Mouse (Mus musculus): ENCODE data around the gene Mpl. TPM values are rescaled to one million over a fixed set of nuclear protein-coding genes. Genes with fewer than 3 reads are reported as not detected.

The Mpl gene
- total RNA-seq (2021) = under 1 TPM in 1 of 2 experiments, not detected in 1; 0.20 TPM
- long read RNA-seq, experiment 1 = 0 reads
- long read RNA-seq, experiment 2 = 0 reads

DNA sequence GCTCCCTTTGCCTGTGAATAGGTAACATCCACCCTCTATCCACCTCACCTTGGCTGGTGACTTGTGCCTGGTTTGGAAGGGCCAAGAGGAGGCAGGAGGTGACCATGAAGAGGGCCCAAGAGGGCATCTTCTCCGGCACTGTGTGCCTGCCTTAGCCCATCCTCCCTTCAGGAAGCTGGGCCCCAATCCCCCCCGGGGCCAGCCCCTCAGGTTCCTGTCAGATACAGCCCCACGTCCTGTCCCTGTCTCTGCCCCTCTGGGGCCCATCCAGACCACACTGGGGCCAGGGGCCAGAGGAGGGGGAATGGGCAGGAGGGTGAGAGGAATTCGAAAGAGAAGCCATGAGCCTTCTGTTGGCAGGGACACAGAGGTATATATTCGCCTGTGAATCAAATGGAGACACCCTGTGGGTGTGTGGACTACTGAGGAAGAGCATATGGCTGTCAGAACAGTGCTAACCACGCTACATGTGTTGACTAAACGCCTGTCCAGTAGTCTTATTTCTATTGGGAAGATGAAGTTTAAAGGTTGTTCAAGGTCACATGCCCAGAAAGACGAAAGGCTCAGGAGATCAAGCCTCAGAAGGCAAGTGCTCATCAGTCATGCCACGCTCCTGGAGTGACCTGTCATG is at the start of gene Mpl:
Mpl (minus strand) TSS at position 169 of the 631 bp plus-strand sequence.
- DNase-seq (ENCODE audit: low spot score in 2 of 2) = no peak

DNA sequence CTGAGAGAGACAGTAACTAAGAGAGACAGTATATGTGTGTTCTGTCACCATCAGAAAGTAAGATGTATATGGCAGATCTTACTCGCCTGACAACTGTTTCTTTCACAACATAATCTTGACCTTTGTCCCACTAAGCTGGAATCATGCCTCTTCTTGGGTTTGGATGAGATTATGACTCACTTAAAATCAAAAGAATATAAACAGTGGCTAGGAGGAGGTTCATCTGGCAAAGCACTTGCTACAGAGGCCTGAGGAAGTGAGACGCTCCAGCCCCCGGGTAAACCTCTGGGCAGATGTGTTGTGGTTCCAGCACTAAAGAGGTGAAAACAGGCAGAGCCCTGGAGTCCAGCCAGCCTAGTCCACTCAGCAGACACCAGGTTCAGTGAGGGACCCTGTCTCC is 48.2 kb upstream of the Mpl start:
- no peak for TF ChIP-seq CTCF (conservative IDR thresholded peaks at IDR 0.05)
- no peak overlapping the region for H3K4me3 ChIP-seq
- DNase-seq (ENCODE audit: low spot score in 2 of 2) = no peak
- H3K27ac ChIP-seq = no peak overlapping the region

More for the DNA sequence above, at the start of gene Mpl:
- no peak within 1 kb of the TSS for H3K4me3 ChIP-seq
- TF ChIP-seq CTCF (conservative IDR thresholded peaks at IDR 0.05) = no peak
- H3K27ac ChIP-seq = no peak within 1 kb of the TSS

DNA sequence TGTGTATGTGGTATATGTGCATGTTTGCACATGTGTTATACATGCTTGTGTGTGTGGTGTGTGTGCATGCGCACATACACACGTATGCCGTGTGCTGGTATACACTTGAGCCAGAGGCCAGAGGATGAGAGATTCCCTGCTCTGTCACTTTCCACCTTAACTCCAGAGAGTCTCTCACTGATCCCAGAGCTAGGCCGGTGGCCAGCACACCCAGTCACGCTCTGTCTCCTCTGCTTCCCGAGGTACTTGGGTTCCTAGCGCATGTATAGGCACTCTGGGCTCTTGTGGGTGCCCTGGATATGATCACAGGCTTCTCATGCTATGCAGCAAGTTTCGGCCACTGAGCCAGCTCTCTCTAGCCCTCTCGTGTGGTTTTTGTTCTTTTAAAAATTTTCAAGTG is 43.5 kb upstream of the Mpl start:
- no peak overlapping the region for H3K4me3 ChIP-seq
- no peak overlapping the region for H3K27ac ChIP-seq
- DNase-seq (ENCODE audit: low spot score in 2 of 2) = no peak
- TF ChIP-seq CTCF (conservative IDR thresholded peaks at IDR 0.05) = no peak

DNA sequence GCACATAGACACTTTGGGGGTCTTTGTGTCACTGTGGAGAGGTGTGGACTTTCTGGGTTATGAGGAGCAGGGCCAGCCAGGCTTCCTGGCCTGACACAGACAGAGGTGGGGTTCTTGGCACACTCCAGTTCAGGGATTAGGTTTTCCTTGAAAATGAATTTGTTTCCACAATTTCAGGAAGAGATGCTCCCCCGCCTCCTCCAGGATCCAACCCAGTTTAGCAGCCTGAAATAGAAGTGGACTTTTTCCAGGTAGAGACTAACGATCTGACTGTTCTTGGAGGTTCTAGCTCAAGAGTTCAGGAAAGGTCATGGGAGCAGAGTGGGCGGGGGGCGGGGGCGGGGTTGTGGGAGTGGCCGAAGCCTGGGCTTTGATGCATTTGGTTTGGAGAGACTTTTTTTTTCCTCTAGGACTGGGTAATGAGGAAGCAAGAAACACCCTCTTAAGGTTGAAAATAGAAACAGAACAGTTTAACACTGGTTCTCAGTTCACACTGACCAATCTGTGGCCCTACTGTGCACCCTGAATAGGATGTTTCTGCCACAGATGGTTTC is 42.9 kb upstream of the Mpl start:
- no peak overlapping the region for H3K4me3 ChIP-seq
- no peak overlapping the region for H3K27ac ChIP-seq
- no peak for DNase-seq (ENCODE audit: low spot score in 2 of 2)
- TF ChIP-seq CTCF (conservative IDR thresholded peaks at IDR 0.05) = no peak

DNA sequence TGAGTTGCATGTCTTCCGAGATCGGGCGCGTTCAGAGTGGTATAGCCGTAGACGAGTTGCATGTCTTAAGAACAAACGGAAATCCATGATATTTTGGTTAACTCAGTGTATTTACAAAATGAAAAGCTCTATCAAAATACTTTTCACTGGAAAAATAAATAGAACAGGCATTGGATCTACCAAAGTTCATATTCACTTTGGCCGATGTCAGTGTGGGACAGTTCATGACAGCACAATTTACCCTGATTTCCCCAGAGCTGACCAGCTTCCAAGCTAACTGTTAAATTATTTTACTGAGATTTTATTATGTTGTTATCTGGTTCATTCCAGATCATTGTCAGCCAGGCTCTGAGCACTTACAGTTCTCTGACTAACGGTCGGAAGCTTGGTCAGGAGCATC is 33.1 kb upstream of the Mpl start:
- Histone ChIP-seq H3K4me3 (no peak overlapping the region), H3K27ac (peak overlapping the region; percentile 53; the same call in 1 of the 2 replicates)
- DNase-seq (ENCODE audit: low spot score in 2 of 2) = no peak
- no peak for TF ChIP-seq CTCF (conservative IDR thresholded peaks at IDR 0.05)

DNA sequence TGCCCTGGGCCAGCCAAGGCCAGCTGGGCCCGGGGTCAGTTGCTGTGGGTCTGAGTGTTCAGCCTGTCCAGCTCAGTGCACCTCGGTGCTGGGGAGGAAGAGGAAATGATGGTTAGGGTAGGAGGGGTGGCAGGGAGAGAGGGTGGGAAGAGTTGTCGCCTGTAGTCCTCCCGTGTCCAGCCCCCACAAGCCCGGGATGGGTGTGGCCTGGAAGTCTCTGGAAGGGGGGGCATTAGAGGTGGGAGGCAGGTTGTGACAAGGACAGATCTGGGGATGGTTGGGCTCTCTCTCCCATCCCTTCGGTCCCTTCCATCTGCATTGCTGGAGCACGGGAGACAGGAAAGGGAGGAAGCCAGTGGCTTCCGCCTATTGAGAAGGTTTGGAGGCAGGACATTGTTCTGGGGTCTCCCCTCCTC is 32.4 kb upstream of the Mpl start, which contains the start of gene Tie1:
Tie1 (minus strand) TSS at position 345 of the 416 bp plus-strand sequence.
- no peak for TF ChIP-seq CTCF (conservative IDR thresholded peaks at IDR 0.05)
- no peak for DNase-seq (ENCODE audit: low spot score in 2 of 2)
- Histone ChIP-seq H3K4me3 (peak within 1 kb of the TSS; percentile 27; the same call in 1 of the 2 replicates), H3K27ac (peak within 1 kb of the TSS; percentile 53; the same call in 1 of the 2 replicates)

DNA sequence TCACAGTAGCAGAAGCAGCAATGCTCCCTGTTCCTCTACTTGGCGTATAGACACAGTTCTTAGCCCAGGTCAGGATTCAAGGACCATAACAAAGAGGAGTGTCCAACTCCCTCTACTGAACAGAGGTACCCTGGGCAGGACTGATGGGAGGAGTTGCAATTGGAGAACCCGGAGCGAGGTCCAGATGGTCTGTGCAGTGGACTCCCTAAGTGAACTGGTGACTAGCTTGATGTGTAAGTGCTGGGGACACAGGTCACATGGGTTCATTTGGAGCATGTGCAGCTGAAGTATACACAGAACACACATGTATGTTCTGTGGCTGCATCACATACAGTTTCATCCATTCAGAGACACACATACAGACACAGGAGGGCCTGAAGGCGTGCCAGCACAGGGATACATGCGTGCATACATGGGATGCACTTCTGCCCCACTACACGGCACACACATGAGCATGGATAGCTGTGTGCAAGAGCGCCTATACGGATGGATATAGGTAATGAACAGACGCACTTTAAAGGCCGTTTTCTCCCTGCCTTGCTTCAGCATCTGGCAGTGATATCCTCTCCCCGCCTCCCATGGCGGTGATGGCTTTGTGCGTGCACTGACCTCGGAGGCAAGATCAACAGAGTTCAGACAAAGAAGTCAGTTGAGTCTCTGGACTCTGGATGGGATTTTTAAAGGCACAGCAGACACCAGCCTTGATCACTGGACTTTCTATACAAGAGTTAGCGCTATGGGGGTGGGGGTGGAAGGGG is 19.6 kb upstream of the Mpl start:
- no peak for DNase-seq (ENCODE audit: low spot score in 2 of 2)
- Histone ChIP-seq H3K27ac (no peak overlapping the region), H3K4me3 (no peak overlapping the region)
- TF ChIP-seq CTCF (conservative IDR thresholded peaks at IDR 0.05) = no peak

DNA sequence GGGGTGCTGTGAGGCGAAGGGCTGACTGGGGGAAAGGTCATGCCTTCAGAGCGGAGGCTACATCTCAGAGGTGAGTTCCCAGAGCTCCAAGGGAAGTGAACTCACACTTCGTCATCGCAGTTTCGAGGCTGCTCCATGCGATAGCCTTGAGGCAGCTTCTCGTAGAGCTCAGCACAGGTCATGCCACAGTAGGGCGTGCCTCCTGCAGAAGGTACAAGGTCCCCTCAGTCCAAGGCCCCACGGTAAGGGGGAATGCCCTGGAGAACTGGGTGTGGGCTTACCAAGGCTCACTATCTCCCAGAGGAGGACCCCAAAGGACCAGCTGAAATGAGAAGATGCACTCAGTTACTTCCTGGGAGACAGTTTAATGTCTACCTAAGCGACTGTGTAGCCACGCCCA is 15.4 kb upstream of the Mpl start:
- Histone ChIP-seq H3K4me3 (no peak overlapping the region), H3K27ac (no peak overlapping the region)
- no peak for TF ChIP-seq CTCF (conservative IDR thresholded peaks at IDR 0.05)
- DNase-seq (ENCODE audit: low spot score in 2 of 2) = no peak

DNA sequence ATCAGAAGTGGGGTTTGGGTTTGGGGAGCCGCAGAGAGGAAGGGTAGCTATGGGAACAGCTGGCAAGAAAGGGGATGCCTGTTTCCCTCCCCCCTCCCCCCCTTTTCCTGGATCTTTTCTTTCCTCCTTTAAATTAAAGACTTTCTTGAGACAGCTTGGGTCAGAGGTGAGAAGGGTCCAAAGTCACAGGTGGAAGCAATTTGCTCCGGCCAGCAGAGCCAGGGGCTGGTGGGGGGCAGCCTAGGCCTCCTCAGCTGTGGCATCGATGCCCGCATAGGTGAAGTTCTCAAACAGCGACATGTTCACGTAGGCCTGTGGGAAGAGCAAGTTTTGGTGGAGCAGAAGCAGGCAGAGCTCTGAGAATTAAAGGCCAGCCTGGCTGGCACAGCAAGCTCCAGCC is 14.0 kb upstream of the Mpl start:
- TF ChIP-seq CTCF (conservative IDR thresholded peaks at IDR 0.05) = no peak
- DNase-seq (ENCODE audit: low spot score in 2 of 2) = no peak
- no peak overlapping the region for H3K4me3 ChIP-seq

DNA sequence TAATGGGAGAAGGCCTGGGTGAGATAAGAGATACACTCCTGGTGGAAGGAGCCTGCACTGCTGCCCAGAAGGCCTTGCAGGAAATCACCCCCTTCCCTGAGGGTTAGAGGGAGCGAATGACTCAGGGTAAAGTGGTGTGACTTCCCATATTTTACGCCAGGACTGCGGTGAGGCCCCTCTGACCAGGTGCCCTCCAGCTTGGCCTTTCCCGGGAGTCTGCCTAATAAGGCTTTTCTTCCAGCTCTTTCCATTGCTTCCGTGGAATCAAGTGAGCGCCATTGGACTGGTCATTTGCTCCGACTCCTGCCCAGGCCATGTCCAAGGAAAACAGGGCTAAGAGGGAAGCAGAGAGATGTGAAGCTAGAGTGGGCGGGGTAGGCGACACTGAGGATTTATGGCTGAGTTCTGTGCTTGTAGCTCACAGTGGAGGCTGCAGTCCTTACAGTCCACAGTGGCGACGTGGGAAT is 8.4 kb upstream of the Mpl start:
- no peak overlapping the region for H3K4me3 ChIP-seq
- H3K27ac ChIP-seq = no peak overlapping the region
- no peak for DNase-seq (ENCODE audit: low spot score in 2 of 2)
- no peak for TF ChIP-seq CTCF (conservative IDR thresholded peaks at IDR 0.05)

More for the DNA sequence above, 14.0 kb upstream of the Mpl start:
- no peak overlapping the region for H3K27ac ChIP-seq

DNA sequence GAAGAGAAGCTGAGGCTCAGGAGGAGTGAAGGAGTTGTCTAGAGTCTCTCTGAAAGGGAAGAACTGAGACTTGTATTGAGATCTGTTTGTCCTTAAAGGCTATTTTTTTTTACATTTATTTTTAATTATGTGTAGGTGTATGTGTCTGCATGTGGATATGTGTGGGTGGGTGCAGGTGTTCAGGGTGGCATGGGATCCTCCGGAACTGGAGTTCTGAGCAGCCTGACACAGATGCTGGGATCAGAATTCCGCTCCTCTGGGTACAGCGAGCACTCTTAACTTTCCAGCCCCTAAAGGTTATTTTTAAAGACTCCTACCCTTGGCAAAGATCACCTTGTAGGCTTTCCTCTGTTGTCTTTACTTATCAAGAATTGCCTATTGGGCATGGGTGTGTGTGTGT is 7.6 kb upstream of the Mpl start:
- DNase-seq (ENCODE audit: low spot score in 2 of 2) = no peak
- H3K27ac ChIP-seq = no peak overlapping the region
- TF ChIP-seq CTCF (conservative IDR thresholded peaks at IDR 0.05) = no peak
- no peak overlapping the region for H3K4me3 ChIP-seq

DNA sequence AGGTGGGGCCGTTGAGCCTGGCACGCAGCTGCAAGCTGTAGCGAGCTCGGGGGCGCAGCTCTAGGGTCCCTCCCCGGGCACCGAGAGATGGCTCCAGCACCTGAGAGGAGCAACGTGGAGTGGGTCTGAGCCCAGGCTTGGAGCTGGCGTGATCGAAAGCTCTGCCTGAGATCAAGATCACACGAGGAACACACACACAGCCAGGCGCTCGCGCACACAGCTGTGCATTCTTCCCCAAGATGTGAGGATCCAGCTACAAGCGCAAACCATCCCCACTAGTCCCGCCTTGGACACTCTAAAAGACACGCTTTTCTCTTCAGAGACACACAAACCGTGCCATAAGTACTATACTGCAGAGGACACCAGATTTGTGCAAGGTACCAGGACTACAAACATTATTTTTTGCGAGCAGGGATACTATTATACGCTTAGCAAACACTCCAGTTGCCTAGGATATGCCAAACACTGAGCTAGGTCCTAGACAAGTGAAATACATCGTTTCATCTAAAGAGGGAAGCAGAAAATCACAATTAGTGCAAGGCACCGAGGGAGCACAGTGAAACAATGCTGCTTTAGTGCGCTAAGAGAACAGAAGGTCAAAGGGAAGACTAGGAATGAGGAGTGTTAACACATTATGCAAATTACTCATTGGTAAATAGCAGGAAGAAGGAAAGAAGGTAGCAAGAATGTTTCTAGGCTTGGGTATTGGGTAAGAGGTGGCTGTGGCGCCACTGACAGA is 10.7 kb downstream of the Mpl start:
- no peak for DNase-seq (ENCODE audit: low spot score in 2 of 2)
- TF ChIP-seq CTCF (conservative IDR thresholded peaks at IDR 0.05) = peak; percentile 50
- peak overlapping the region; percentile 47 for H3K4me3 ChIP-seq
- H3K27ac ChIP-seq = peak overlapping the region; percentile 71

Measured in layer of hippocampus, adult 2 months (tissue).